Mouse (Mus musculus) lung, adult 18-20 months (tissue): ENCODE results near the gene Accs.

Experiments used
- DNase-seq, 2 experiments: peaks; one replicate each; pipeline ENCODE4 v3.0.0; 2022; ENCODE audit warnings: mixed read lengths in 2 of 2

Accs gene

DNA sequence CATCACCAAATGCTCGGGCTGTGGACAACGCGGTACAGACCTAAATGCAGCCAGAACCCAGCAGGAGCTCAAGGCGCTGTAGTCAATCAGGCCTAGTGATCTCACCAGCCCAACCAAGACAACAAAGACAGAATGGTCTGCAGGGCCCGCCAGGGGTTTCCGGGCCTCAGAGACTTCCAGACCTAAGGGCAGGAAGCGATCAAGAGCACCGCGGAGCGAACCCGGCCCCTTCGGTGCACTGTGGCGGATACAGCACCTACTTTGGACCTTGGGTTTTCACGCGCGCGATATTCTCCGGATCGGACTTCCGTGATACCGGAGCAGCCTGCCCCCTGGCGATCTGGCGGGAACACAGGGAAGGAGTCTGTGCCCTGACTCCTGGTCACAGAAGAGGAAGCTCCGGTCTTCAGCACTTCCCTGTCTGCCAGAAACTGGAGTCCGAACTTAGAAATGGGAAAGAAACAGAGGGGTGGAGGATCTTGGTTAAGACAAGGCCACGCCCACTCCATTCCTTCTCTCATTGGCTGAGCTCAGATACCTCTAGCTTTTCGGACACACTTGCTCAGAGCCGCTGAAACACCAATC is at the start of gene Accs:
Accs (minus strand) TSS at position 439 of the 585 bp plus-strand sequence.
- peak; percentile 85 to 87 for DNase-seq

DNA sequence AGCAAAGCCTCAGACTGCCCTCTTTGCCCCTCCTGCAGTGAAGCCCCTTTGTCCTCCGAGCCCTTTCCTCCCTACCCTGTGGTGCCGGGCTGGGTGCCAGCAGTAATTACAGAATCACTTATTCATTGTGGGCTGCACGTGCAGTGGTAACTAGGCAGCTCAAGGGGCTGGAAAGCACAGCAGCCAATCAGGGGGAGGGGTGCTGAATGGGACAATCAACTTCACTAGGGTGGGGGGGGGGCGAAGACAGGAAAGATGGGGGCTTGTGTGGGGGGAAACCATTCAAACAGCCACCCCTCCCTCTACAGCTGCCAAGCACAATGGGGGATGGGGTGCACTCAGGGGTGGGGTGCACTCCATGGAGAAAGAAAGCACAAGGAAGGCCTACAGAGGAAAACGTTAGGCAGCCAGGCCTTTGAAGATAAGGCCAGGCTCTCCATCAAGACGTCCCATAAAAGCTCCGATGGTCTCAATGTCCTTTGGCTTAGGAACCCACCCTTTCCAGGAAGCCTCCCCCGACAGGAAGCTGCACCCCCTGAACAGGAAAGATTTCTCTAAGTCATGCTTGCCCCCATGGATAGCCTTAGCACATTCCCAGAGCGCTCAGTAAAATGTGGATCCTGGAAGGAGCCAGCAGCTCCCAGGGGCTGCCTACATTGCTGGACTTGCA is 42.0 kb upstream of the Accs start:
- DNase-seq, result peak; percentile 47 to 60

DNA sequence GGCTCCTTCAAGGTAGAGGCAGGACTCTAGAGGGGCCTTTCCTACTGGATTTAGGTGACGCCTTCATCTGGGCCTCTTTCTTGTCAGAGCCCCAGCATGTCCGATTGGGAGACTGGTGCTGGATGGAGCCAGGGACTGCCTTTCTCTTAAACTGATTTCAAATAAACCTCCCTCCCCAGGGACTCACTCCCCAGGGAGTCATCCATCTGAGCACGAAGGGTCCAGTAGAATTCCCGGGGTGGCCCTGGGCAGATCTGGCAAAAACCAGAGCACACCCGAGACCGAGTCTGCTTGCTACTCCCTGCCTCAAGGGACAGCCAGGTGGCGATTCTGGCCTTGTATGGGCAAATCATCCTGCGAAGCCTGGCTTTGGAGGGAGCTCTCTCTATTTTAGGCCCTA is 40.4 kb upstream of the Accs start:
- no peak for DNase-seq

DNA sequence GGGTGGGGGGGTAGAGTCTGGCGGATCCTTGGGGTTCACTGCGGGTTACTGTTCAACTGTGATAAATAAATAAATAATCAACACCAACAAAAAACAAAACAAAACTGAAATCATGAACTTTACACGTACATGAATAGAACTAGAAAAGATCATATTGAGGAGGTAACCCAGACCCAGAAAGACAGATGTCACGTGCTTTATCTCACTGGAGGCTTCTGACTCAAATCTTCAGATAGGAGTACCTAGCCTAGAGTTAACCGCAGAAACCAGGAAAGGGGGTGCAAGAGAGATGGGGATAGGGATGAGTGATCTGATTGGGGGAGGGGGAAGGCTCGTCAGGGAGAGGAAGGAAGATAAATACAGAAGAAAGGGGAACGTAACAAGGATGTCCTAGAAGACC is 39.3 kb upstream of the Accs start:
- no peak for DNase-seq

DNA sequence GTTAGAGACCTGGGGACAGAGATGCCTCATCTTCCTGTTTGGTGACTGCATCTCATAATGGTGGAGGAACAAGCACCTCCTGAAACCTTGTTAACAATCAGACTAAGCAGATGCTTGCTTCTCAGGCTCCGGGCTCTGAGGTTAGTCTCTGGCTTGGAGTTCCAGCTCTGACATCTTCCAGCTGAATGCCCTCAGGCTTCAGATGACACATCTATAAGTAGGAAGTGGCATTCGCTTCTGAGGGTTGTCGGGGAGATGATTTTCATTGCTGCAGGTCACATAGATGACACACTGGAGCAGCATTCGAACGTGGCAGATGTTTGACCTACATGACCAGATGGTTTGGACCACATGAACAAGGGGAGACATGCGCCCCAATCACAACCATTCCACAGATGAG is 38.6 kb upstream of the Accs start:
- DNase-seq, result no peak

DNA sequence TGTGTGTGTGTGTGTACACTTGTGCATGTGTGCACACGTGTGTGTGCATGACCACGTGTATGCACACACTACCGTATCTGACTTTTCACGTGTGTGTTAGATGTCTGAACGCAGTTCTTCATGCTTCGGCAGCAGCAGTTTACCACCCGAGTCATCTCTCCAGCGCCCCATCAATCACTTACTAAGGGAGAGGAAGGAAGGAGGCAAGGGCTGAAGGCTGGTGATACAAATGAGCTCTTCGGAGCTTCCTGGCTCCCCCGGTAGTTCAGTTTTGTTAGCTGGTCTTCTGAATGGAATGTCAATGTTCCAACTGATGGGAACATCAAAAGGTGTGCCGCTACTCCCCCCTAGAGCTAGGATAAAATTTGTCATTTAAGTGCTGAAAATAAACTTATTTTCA is 37.5 kb upstream of the Accs start:
- DNase-seq, result peak; percentile 34 to 60

DNA sequence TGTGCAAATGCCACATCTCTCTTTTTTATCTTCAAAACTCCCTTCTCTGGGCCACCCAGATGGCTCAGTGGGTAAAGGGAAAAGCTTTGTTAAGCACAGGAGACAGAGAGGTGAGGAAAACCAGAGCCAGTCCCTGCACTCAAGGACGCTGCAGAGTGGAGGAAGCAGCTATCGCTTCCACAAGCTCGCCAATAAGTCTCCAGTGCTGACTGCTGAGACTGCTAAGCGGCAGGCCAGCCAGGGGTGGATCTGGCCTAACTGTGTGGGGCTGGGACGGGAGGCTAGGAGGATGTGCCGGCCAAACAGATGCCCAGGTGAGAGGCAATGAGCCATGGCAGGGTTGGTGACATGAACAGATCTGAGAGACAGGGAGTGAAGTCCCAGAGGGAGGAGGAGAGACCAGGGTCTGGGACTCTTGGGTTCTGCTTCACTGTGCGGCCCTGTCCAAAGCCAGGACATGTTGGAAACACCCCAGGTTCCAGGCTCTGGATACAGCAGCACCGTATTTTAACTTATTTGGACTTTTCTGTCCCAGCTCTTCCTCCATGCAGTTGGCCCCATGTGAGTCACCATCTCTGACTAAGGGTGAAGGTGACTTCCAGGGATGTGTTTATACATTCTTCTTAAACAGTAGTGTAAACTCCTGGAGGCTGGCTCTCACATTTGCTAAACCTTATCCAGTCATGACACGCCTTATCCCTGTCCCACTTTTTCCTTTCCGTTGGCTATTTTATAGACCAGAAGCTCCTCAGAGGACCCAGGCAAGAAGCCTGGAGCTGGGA is 36.5 kb upstream of the Accs start:
- DNase-seq, result no peak

DNA sequence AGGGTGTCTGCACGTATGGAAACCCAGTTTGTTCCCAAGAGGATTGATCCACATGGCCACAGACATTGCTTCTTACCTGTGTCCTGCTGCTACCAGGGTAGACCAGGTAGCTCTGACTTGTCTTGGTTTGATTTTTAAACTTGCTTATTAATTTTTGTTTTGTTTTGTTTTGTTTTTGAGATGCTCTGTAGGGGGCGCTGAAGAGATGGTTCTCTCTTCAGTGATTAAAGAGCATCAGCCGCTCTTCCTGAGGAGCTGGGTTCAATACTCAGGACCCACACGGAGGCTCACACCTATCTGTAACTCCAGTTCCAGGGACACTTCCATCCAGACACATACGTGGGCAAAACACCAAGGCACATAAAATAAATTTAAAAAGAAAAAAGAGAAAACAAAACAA is 33.3 kb upstream of the Accs start:
- no peak for DNase-seq

DNA sequence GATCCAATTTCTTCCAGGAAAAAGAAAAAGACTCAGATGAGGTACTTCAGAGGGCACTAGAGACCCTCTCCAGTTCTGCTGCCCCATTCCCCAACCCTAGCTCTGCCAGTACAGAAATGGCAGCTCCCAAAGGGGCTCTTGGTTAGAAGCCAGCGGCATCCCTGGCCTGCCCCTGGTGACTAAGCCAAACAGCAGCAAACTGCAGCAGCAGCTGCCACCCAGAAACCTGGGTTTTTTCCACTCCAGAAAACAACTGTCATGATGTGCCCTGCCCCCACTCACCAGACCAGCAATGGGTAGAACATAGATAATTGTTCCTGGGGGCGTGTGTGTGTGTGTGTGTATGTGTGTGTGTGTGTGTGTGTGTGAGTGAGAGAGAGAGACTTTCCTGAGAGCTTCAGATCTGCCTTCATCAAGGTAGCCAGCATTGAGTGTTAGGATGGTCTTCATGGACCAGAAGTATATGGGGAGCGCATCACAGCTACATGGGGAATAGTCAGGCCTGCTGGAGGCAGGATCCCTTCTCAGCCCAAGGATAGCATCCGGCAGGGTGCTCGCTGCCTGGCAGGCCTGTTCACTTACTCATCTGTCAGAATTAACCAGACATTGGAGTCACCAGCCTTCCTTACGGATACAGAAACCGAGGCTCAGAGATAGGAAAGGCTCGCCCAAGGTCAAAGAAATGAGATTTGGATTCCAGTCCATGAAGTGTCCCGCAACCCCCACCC is 32.1 kb upstream of the Accs start:
- DNase-seq, result no peak

DNA sequence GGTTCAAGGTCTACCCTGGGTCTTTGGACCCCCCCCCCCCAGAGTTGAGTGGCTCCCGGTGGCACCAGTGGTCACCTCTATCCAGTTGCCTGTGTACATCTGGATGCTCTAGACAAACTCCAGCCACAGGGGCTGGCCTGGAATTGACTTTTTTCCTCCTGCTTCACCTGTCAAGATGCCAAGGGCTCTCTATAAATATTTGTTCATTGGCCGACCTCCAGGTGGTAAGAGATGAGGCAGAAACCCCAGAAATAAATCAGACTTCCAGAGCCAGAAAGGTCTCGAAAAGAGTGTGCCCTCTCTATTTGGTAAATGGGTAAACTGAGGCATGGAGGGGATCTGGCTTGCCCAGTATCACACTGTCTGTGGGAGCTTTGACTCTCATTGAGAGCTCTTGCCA is 31.2 kb upstream of the Accs start:
- DNase-seq, result no peak

DNA sequence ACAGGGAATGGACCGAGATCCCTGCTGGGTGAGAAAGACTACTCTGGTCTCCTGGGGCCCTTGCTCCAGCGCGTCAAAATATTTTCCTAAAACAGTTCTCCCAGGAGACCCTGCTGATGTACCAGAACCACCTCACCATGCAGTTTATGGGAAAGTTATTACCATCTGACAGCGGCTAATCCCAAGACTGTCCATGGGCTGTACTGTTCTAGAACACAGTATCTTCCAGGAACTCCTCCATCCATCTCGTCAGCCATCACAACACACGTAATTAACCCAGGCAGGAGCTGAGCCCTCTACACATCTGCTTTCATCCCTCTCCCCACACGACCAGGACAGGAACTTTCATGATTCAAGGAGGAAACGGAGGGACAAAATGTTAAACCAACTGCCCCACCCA is 30.7 kb upstream of the Accs start:
- DNase-seq, result no peak

DNA sequence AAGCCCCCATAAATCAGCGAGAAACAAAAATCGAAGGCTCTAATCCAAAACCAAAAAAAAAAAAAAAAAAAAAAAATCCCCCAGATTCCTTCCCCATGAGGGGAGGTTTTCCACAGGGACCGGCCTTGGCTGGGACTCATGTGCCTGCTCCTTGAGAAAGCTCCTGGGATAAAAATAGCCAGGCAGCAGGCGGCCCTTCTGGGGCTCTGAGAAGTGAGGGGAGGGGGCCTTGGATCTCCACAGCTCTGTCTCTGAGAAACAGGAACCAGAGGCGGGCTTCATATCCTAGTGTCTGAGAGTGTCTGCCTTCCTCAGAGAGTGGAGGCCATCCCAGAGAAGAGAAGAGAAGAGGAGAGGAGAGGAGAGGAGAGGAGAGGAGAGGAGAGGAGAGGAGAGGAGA is 27.3 kb upstream of the Accs start:
- no peak for DNase-seq

DNA sequence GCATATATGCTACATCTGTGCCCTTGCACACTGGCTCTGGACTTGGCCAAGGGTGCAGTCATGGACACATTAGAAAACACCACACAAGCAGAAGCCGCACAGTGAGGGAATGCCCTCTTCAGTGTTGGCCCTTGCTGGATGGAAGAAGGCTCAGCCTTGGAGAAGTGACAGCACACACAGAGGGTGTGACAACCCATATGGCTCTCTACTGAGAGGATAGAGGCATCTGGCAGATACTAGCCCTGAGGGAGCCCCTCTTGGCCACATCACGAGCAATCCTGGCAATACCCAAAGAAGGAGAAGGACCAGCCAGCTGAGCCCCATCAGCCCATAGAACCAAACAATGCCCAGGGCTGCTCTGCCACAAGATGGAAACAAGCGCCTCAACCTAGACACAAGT is 24.9 kb upstream of the Accs start:
- no peak for DNase-seq

DNA sequence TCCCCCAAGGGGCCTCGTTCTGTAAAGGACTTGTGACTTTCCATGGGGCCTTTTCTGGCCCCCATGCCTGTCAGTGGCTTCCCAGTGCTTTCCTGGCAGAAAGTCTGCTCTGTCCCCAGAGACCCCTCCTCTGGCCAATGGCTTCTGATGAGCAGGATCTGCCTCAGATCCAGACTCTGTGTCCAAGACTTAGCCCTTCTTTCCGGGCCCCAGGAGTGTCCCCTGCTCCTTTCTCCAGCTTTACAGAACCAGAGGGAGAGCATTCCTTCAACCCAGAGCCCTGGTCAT is 24.4 kb upstream of the Accs start:
- DNase-seq, result no peak

DNA sequence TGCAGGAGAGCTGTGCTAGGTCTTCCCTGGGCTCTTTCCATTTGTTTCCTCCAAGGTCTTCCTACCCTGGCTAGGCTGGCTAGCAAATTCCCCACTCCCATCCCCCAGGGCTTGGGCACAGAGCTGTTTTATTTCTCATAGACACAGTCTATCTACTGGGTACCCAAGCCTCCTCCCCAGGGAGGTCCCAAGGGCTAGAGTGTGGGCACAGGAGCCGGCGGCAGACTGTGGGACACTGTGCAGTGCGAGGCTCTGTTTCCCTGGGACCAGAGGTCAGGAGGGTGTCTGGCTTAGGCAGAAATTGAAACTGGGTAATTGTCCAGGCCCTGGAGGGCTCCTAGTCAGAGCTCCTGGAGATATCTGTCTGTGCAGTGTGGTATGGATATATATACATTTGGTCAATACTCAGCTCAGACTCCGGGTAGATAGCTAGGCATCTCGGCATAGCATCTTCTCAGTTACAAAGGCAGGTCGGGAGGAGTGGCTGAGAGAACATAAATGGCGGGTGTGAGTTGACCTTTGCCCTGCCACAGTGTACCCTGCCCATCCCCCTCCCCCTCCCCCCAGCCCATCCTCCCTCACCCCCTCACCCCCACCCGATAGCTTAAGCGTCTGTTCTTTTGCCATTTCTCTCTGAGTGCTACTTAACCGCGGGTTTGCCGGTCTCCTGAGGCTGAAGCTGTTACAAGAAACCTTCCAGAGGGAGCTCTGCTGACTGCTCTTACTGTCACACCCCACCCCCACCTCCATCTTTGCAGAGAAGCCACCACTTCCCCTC is 23.9 kb upstream of the Accs start:
- no peak for DNase-seq

DNA sequence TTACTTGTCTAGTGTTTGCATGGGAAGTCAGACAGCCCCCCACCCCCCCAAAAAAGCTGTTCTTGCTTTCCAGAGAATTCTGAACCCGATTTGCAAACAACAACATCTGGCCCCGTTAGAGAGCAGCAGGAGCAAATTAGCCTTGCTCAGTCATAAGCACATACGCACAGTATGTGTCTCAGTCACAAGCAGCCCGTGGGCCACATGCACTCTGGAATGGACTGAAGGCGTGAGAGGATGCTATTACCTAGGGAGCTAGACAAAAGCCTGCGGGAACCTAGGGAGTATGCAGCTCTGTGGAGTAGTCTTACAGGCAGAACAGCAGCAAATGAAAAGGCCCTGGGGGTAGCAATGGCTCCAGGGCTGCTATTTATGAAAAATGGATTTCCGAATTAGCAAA is 22.5 kb upstream of the Accs start:
- no peak for DNase-seq

DNA sequence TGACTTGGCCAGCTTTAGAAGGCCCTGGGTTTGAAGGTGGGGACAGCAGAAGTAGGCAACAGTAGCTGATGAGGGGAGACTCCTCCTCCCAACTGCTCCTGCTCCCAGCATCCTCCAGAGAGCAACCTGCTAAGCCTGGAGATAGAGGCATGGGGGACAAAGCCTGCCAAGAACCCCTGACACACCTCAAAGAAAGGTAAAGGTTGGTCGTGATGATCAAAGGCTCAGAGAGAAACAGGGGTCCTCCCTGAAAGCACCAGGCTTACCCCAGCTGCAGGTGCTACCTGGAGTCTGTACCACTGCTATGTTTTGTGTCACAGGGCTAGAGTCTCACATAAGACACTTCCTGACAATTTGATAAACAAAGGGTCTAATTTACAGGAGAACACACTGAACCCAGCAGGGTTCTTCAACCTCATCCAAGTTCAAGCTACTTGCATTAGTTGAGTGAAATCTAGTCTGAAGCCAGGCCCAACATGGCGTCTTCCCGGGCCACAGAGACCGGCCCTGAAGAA is 21.7 kb upstream of the Accs start:
- DNase-seq, result no peak

DNA sequence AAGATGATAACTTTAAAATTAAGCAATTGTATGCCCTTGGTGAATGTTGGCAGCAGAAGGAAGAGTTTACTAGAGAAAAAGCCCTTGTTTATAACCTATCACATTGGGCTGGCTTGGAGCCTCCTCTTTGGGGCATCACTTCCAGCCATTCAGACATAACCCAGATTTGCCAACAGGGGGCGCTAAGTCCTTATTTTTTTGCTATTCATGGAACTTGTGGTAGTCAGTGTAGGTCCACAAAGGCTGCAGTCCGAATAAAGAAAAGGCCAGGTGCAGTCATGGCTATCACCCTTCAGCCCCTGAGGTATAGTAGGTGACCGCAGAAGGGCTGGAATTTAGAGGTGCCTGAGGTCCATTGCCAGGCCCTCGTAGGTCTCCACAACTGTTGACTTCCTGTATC is 21.1 kb upstream of the Accs start:
- DNase-seq, result peak; percentile 47 to 61

DNA sequence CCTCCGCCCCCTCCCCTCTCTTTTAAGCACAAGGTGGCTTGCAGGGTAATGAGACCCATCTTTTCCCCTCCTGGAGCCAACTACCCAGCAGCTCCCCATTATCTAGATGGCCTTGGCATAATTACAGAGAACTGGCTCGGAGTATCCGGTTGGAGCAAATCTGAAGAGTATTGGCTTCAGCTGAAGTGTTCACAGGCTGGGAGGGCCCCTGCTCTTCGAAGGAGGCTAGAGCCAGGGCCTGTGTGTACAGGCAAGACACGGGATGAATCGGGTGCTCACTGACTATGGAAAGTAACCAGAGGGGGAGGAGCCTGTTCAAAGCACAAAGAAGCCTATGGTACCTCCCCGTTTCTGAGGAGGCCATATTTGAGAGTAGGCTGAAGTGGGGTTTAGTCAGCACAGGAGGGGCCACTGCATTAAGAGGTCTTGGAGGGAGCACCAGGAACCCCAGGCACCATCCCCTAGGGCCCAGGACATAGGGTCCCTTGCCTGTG is 19.4 kb upstream of the Accs start, which contains the start of gene Accsl:
Accsl (minus strand) TSS at position 51 of the 494 bp plus-strand sequence.
- DNase-seq, result no peak

DNA sequence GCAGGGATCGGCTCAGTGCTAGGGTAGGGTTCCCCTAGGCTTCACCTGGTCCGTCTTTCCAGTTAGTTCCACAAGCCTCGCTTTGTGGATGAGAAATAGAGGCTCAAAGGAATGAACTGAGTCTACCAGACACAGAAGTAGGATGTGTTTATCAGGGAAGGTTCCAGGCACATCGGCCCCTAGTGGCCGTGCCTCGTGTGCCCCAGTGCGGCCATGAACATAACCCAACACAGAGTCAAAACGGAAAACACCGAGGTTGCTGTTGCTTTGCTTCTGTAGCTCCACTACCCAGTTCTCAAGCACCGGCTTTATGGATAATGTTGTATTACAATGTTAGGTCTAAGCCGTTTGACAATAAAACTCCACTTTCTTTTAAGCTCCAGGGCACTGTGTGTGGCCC is 18.8 kb upstream of the Accs start:
- DNase-seq, result no peak

DNA sequence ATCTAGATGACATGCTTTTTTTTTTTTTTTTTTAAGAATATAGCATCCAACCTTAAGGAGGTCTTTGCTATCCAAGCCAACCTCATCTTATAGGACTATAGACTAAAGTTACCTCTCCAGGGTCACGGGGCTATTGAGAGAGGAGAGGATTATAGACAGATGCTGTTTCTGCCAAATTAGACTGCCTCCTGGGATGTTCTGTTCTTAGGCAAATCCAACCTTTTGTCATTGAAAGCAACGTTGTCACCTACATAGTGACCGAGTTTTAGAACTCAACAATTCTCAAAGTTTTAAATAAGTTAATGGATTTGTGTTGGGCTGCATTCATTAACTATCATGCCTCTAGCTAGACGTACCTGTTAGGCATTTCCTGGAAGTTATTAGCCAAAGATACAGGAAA is 13.5 kb upstream of the Accs start:
- no peak for DNase-seq

DNA sequence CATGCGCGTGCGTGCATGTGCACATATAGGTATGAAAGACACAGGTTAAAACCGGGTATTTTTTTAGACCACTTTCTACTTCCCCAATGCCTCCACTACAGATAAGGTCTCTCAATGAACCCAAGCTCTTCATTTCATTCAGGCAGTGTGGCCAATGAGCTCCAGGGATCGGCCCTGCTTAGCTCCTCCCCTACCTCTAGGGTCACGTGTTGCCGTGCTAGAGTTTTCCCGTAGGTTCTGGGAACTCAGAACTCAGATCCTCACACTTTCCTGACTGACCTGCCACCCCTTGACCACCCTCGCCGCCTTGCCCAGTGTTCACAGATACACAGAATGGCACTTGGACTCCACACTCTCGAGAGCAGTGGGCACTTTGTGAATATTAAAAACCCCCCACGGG is 9.1 kb upstream of the Accs start:
- no peak for DNase-seq

DNA sequence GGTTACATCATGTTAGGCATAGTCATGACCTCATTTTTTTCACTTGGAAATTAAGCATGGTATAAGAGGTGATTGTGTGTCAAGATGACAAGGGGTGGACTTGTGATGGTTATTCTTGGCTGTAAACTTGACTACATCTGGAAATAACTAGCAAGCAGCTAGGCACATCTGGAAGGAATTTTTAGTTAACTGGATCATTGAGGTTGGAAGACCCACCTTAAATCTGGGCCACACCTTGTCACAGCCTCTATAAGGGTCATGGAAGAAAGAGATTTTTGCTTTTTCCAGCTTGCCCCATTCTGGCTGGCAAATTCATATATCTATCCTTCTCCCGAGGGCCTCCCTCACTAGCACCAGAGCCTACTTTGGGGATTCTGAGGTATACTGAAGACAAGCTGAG is 1.6 kb upstream of the Accs start:
- DNase-seq, result no peak
